Mouse (Mus musculus): ENCODE data around the gene Gdpd3.

- TF ChIP-seq CTCF (IDR thresholded peaks at IDR 0.05; ENCODE audit: extremely low read depth, insufficient read depth, insufficient read length, insufficient replicate concordance) (no peak), POLR2A (IDR thresholded peaks at IDR 0.05; ENCODE audit: low read depth, low read length) (no peak)
These were observed at the start of gene Gdpd3 for GRCm38 (mm10) chr7:126766201-126766600.
